8 mouse cellular contexts compared by ENCODE assay signal in genomic region chr3:109025579-109025978, GRCm38 (mm10). TPM values are rescaled to one million over a fixed set of nuclear protein-coding genes. Genes with fewer than 3 reads are reported as not detected.
DNase-seq lines count a peak whose midpoint lies in the region; ATAC-seq lines count a peak whose summit lies in the region.

No protein-coding gene starts in this region.

- H3K4me3 ChIP-seq in intestine, embryonic 16.5 days (ENCODE audit: low read length) = peak overlapping the region; percentile 76
- H3K4me3 ChIP-seq in limb, embryonic 10.5 days = peak overlapping the region; percentile 36
- H3K4me3 ChIP-seq in midbrain, embryonic 12.5 days = peak overlapping the region; percentile 73

- no peaks in the 10 kb centered on the region for H3K36me3 ChIP-seq in intestine, embryonic 16.5 days (ENCODE audit: control insufficient read depth, insufficient read depth, low read length)
- H3K36me3 ChIP-seq in limb, embryonic 10.5 days = no peaks in the 10 kb centered on the region
- H3K36me3 ChIP-seq in midbrain, embryonic 12.5 days = no peaks in the 10 kb centered on the region

- no peak overlapping the region for H3K27ac ChIP-seq in intestine, embryonic 16.5 days (ENCODE audit: low read length)
- H3K27ac ChIP-seq in limb, embryonic 10.5 days = no peak overlapping the region
- no peak overlapping the region for H3K27ac ChIP-seq in midbrain, embryonic 12.5 days (replicated peaks)

- WGBS in intestine, embryonic 16.5 days = 17% methylated on average over 16 of the region's 16 CpGs
- 21% methylated on average over 16 of the region's 16 CpGs for WGBS in limb, embryonic 10.5 days
- WGBS in midbrain, embryonic 12.5 days = 14% methylated on average over 16 of the region's 16 CpGs

- ATAC-seq in intestine, embryonic 16.5 days = no peak
- ATAC-seq in midbrain, embryonic 12.5 days (ENCODE audit: low FRiP score, low read depth) = peak; percentile 48

- H3K4me1 ChIP-seq in intestine, embryonic 16.5 days (ENCODE audit: control insufficient read depth, insufficient read depth, low read length) = peaks cover 20% of the 10 kb centered on the region
- peaks cover 39% of the 10 kb centered on the region for H3K4me1 ChIP-seq in limb, embryonic 10.5 days
- peaks cover 18% of the 10 kb centered on the region for H3K4me1 ChIP-seq in midbrain, embryonic 12.5 days

- H3K9me3 ChIP-seq in intestine, embryonic 16.5 days (ENCODE audit: control insufficient read depth, low read length) = no peaks in the 10 kb centered on the region
- no peaks in the 10 kb centered on the region for H3K9me3 ChIP-seq in limb, embryonic 10.5 days (replicated peaks)
- H3K9me3 ChIP-seq in midbrain, embryonic 12.5 days = no peaks in the 10 kb centered on the region

- peak; percentile 41 for DNase-seq in ovary, postnatal 10 days (ENCODE audit: low spot score)
- no peak for DNase-seq in ovary, adult 18-20 months (ENCODE audit: low spot score)
- DNase-seq in embryo, embryonic 11 days = peak; percentile 91
- DNase-seq in gastrocnemius, postnatal 4 days (ENCODE audit: low spot score in 2 of 2) = peak; percentile 45 to 75
- peak; percentile 87 for DNase-seq in limb, embryonic 10.5 days (ENCODE audit: low spot score)
- peak; percentile 33 to 75 for DNase-seq in spleen, adult 18-20 months

- H3K27me3 ChIP-seq in intestine, embryonic 16.5 days (replicated peaks; ENCODE audit: control insufficient read depth, insufficient read depth, low read length) = no peaks in the 10 kb centered on the region
- 0 out of 2 replicates have a peak, but pooled peaks cover 6% of the 10 kb centered on the region for H3K27me3 ChIP-seq in limb, embryonic 10.5 days (ENCODE audit: low read depth, poor library complexity, severe bottlenecking)
- no peaks in the 10 kb centered on the region for H3K27me3 ChIP-seq in midbrain, embryonic 12.5 days

- H3K9ac ChIP-seq in intestine, embryonic 16.5 days (ENCODE audit: low read depth, low read length) = 0 out of 2 replicates have a peak overlapping the region, but pooled peaks have one; percentile 40
- H3K9ac ChIP-seq in midbrain, embryonic 12.5 days (replicated peaks) = no peak overlapping the region

- peak overlapping the region; percentile 78 for H3K4me2 ChIP-seq in intestine, embryonic 16.5 days (ENCODE audit: low read depth, low read length)
- H3K4me2 ChIP-seq in midbrain, embryonic 12.5 days (replicated peaks) = peak overlapping the region; percentile 76

RNA-seq across cellular contexts. Expression of gene Fam102b, which starts 1.8 kb away (rescaled TPM):
- 10 to 100 TPM; 27.6 to 30.9 TPM for total RNA-seq in gastrocnemius, postnatal 4 days (2021)
- 4.2 TPM in 2 replicates for polyA plus RNA-seq in intestine, embryonic 16.5 days (2015; fragmentation: Nextera tagmentation; extraction: Ambion mirVana)
- 4.4 and 4.9 TPM in 2 replicates for polyA plus RNA-seq in limb, embryonic 10.5 days (2016; fragmentation: Nextera tagmentation; extraction: Ambion mirVana)
- 11.7 and 12.0 TPM in 2 replicates for polyA plus RNA-seq in midbrain, embryonic 12.5 days (2016; fragmentation: Nextera tagmentation; extraction: Ambion mirVana)

RNA-seq across cellular contexts. Expression of gene Slc25a54, which starts 54.7 kb away (rescaled TPM):
- total RNA-seq in gastrocnemius, postnatal 4 days (2021) = not detected
- not detected in 2 replicates for polyA plus RNA-seq in intestine, embryonic 16.5 days (2015; fragmentation: Nextera tagmentation; extraction: Ambion mirVana)
- not detected in 2 replicates for polyA plus RNA-seq in limb, embryonic 10.5 days (2016; fragmentation: Nextera tagmentation; extraction: Ambion mirVana)
- polyA plus RNA-seq in midbrain, embryonic 12.5 days (2016; fragmentation: Nextera tagmentation; extraction: Ambion mirVana) = not detected in 2 replicates
